Mouse (Mus musculus) retina, adult 2 months (tissue): ENCODE measurements at regions not wholly inside any gene's neighbourhood (a gene's known extent, or its start where the extent isn't known, plus 50 kb on each side); places are given as distances from the start of the nearest gene placed in this dataset.
"Not testable (repeated sequence)": the region's sequence is repeated elsewhere in the genome, so short reads cannot be mapped to it uniquely, and the experiment has no call there.

ENCODE experiments used
- DNase-seq: peaks from one replicate; pipeline ENCODE4 v3.0.0-alpha.2; 2012; ENCODE audit warnings: low read depth, low spot score

DNA sequence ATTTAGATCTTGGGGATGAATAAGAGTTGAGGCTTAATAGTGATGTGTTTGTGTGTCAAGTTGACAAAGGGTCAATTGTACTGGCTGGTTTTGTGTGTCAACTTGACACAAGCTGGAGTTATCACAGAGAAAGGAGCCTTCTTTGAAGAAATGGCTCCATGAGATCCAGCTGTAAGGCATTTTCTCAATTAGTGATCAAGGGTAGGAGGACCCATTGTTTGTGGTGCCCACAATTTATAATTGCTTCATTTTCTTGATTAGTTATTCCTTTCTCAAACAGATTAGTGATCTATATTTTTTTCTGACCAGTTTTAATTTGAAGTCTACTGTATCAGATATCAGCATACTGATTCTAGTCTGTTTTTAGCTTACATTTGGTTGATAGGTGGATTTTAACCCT lies 313.5 kb upstream of the Nectin3 start:
- not testable (repeated sequence) for DNase-seq

DNA sequence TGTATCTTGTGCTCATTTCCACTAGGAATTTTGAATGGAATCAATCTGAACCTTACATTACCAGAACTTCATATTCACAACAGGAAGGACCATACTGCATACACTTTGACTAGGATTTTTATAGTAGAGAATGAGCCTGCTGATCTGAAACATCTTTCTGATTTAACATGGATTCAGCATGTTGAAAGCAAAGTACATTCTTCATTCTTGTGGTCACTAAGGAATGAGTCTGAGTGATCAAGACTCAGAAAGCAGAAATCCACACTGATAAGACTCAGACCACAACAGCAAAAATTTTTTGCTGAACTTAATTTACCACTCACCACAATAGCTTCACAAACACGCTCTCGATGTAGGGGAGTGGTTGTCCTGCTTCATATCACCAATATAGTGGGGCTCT lies 309.2 kb upstream of the Nectin3 start:
- no peak for DNase-seq

DNA sequence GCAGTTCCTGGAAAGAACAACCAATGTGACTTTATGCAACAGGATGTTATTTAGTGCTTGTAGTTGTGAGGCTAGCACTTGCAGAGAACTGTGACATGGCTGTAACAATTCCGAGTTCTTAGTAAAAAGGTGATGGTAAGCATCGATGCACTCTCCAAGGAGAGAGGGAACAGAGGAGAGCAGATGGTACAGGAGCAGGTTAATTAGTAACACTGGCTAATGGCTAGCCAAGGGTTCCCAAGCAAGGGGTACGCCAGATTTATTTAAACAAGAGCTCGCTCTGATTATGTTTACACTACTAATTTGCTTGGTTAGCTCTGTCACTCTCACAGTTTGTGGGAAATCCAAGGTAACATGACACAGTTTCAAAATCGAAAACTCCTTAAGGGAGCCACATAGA lies 278.0 kb upstream of the Nectin3 start:
- no peak for DNase-seq

DNA sequence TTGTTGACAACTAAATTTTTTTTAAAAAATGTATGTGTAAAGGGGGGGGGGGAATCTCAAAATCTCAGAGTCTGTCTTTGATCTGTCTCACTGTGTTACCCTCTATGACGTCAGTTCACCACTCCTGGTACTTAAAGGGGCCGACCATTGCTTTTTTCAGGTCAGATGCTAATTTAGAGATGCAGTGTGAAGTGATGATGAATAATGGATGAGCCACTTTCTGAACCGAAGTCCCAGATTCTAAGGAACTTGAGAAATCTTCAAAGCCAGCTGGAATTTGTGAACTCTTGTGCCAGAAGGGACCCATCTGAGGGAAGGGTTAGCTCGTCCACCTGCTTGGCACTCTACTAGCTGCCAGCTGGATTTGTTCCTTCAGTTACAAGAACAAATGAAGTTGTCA lies 271.1 kb upstream of the Nectin3 start:
- DNase-seq, result no peak

DNA sequence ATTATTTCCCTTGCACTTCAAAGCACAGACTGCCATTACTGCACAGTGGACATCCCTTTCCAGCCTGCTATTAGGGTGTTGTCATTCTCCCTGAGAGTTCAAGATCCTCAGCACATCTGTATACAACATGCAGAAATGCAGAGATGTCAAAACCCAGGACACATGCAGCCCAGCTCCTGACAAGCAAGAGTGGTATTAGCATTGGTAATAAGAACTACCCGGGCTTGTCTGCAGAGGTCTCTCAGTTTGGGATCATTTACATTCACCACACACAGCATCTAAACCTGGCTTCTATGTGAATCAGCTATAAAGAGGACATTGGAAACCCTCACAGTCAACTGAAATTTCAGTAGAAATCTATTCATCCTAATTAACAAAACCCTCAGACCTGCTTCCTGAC lies 270.1 kb upstream of the Nectin3 start:
- no peak for DNase-seq

DNA sequence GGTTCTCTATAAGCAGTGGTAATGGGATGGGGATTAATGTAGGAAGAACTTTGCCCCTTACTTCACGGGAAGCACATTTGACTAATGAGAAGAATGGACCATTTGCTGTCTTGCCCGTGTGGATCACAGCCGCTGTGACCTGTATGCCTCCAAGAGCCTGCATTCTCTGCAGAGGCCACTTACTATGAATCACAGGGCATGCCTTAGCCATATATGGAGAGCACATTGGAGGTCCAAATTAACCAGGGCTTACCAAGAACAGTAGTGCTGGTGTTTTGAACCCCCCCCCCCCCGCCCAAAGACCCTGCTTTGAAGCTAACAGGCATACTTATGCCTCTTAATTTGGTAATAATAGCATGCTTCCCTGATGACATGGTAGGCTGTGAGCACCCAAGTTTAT lies 236.8 kb upstream of the Nectin3 start:
- DNase-seq, result no peak

DNA sequence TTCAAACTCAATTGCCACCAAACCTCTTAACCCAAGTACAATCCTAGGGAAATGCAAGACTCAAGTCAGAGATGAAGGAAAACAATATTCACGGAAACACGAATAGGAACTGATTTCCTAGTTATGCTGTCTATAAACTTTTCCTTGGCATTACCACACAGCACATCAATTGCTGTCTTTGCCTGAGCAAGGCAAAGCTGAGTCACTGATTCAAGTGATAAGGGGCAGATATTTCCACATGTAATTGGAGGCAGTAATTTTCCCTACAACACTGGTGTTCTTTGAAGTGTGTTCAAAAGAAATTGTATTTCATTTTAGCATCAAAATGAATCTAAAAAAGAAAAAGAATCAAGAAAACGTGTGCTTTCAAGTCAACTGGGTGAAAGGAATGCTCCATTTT lies 230.1 kb upstream of the Nectin3 start:
- no peak for DNase-seq

DNA sequence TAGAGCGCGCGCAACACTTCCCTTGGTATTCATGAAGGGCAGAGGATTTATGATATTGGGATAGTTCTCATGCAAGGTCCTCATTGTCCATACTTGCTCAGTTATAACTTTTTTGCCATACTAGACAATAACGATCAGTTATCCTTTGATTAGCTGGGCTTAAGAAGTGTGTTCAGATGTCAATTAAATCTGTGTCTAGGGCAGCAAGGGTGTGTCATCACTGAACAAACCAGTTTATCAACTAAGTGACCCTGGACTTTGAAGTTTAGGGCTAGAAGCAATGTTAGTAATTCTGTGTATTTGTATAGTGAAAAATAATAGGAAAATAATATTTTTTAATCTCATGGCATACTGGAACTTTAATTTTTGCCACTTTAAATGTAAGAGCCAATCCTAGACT lies 225.3 kb upstream of the Nectin3 start:
- no peak for DNase-seq

DNA sequence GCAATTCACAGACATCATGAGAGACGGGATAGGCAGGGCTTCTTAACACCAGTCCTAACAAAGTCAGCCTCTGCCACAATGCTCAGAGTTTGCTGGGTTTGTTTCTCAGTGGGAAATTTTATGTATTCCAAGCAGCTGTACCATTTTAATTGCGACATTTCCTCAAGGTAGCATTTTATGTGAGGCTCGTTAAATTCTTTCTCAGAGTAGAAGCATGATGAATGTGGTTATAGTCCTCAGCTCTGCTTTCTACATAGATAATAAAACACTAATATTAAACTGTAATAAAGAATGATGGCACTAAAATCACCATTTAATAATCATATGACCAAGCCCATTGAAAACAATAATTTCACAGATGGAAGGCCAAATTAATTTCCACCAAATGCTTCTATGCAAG lies 181.5 kb upstream of the Nectin3 start:
- DNase-seq, result no peak

DNA sequence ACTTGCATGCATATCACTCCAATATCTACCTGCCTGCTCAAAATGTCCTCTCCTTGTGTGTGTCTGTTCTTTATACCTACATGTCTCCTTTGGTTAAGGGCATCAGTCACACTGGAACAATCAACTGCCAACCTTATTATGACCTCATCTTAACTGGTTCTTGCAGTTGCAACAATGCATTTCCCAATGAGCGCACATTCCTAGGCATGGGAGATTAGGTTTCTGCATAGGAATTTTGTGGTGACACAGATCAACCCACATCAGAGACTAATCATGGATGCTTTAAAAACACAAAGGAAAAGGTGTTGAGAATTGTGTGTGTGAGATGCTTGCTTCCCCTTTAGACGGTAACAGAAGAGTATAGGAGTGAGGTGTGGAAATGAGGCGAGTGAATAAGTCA lies 171.3 kb upstream of the Nectin3 start:
- DNase-seq, result no peak

DNA sequence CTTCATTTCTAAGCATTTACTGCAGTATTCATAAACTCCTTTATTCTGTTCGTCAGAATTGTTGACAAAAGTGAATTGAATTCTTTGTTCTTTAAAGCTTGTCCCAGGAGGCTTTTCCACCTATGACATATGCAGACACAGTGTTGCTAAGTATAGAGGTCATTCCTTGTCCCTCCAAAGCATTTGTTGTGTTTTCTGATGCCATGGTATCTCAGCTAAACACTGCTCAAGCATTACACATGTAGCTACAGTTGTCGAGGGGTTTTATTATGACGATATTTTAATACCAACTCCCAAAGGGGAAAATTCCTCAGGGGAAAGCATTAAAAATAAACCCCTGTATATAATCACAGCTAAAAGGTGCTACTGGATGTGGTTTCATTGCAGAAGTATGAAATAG lies 167.2 kb upstream of the Nectin3 start:
- DNase-seq, result no peak

DNA sequence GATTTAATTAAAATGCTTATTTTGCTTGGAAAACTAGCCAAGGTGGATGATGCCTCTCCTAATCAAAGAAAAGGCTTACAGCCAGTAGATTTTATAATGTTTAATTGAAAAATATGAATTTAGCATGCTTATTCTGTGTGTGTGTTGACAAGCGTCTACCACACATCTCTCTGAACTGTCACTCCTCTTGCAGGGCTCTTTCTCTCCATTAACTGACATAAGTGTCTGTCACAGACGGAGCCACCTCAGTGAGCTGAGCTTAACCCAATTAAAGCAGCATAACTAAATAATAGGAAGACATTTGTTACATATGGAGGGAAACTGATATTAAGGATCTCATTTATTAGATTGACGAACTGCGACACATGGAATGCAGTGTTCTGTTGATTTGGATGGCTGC lies 164.7 kb upstream of the Nectin3 start:
- no peak for DNase-seq

DNA sequence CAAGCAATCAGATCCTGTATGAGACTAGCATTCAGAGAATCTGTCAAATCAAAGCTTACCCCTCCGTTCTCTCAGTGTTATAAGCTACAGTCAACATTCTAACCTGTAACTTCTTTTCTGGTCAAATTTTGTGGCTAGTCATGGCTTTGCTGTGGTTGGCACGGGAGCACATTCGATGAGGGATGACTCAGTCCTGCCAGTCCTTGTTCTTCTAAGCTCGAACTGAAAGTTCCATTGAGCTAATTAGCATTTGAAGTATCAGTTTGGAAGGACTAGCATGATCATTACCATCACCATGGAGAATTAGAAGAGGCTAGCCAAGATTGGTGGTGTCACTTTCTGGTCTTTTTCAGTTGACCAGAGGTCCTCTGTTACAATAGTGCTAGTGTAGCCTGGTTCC lies 156.7 kb upstream of the Nectin3 start:
- DNase-seq, result no peak

DNA sequence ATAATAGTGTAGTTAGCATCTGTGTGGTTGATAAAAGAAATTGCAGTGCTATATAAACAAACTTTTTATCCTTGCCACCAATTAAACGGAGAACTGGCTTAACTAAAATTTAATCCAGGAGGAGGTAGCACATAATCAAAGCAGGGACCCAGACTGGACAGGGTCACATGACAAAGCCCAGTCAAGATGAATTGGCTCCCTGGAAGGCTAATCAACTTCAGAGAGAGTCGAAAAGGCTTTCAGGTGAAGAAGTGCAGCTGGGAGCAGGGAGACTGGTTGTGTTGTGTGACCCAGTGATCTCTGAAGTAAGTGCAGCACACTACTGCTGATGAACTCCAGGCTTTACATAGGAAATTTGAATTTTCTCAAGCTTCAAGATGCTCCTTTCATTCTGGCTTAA lies 127.5 kb upstream of the Nectin3 start:
- DNase-seq, result no peak

DNA sequence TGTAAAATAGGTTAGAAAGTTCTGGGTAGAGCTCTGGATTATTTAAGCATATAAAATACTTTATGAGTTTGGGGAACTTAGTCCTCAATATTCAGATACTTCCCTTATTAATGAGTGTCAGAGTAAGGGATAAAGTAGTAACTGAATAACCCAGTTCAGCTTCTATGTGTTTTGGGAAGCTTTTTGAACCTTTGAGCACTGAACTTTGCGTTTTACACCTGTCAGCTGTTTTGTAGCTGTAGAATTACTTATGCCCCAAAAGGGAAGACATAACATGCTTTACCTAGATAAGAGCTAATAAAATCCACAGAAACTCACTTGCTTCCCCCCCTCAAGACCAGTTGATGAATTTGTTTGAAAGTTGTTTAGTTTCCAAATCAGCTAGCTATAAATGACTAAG lies 124.9 kb upstream of the Nectin3 start:
- no peak for DNase-seq

DNA sequence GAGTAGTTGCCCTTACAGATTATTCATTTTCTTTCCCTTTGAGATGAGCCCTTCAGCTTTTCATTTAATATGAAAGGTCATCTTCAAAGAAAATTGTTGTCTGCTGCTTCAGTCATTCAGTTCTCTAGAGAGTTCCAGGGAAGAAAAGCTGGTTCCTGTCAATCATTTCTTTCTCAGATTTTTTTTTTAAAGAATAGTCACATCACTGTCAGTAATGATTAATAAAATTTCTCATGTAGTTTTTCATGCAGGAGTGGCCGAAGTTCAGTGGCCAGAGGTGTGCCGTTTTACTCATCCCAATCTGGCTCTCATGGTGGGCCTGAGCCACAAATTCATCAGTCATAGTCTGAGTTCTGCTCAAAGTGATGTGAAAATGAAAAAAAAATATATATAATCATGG lies 121.5 kb upstream of the Nectin3 start:
- no peak for DNase-seq

DNA sequence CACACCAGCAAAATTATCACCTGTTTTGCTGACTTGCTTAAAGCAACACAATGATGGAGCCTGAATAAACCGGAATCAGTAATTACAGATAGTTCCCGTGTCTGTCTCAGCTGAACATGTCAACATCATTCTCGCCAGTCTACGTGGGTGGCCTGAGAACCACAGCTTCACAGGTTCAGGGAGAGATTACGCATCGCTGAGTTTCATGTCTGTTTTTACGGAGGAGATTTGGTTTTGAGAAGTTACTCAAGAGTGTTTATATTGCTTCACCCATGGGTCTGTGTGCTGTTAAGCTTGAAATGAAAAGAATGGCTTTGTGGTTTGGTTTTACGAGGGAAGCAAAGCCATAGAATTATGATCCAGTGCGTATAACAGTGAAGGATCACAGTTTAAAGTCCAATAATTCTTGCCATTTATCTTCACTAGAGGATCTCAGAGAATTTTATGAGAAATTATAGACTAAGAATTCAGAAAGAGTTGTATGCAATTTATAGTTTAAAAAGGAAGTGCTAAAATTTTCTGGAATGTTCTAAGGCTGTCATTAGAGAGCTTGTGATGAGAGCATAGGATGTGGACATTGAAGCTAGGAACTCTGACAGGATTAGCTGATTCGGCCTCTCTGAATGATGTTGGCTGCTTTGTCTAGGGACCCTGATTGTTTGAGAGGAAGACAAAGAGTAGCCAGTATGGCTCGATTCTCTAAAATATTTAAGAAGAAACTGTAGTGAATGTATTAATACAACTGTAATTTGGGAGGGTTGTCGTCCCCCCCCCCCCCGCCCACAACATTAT lies 119.4 kb upstream of the Nectin3 start:
- DNase-seq, result no peak

DNA sequence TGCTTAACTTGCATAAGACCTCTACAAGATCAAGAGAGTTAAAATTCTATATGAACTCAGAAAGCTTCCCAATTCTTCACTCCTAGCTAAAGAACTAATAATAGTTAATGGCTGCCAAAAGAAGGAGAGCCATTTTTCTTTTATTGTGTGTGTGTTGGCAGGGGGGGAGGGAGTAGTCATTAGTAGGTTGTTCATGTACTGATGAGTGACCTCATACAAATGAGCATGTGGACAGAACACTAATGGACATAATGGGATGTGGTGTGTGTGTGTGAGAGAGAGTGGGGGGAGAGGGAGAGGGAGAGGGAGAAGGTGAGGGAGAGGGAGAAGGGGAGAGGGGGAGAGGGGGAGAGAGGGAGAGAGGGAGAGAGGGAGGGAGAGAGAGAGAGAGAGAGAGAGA lies 118.3 kb upstream of the Nectin3 start:
- DNase-seq, result no peak

DNA sequence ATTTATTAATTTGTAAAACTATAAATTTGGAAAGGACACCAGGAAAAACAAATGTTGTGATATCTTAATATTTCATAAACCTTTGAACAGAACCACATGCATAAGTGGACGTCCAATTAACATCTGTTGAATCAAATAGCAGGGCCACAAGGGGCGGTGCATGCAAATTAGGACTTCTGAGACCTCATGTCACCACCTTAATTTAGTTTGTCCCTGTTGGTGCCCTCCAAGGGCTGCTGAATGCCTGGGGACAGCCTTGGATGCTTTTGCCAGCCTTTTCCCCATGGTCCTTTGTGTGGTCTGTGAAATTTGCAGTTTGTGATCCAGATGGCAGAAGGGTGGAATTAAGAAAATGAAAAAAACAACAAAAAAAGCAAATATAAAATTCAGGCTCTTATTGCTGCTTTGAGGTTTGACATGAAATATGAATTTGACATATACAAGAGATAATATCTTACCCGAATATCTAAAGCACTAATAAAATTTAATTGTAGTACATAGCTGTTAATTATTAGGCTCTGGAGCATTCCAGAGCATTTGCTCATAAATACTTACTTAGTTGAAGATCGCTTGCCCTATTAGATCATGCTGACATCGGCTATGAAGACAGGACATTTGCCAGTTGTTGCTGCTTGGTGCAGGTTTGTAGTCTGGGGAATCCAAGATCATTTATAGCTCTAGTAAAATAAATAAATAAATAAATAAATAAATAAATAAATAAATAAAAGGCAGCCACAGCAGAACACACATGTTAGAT lies 114.9 kb upstream of the Nectin3 start:
- no peak for DNase-seq

DNA sequence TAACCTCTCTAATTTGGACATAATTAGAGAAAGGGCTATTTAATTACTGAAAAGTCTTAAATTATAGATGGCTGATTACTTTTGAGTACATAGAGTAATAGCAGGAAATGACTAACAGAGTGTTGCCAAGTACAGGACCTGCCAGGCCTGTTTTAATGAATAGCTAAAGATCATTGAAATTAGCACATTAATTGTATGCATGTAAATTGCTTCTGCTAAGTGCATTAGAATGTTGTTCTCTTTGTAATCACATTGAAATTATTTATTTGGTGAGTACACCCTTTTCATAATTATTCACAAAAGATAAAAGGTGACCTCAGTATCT lies 107.5 kb upstream of the Nectin3 start:
- no peak for DNase-seq

DNA sequence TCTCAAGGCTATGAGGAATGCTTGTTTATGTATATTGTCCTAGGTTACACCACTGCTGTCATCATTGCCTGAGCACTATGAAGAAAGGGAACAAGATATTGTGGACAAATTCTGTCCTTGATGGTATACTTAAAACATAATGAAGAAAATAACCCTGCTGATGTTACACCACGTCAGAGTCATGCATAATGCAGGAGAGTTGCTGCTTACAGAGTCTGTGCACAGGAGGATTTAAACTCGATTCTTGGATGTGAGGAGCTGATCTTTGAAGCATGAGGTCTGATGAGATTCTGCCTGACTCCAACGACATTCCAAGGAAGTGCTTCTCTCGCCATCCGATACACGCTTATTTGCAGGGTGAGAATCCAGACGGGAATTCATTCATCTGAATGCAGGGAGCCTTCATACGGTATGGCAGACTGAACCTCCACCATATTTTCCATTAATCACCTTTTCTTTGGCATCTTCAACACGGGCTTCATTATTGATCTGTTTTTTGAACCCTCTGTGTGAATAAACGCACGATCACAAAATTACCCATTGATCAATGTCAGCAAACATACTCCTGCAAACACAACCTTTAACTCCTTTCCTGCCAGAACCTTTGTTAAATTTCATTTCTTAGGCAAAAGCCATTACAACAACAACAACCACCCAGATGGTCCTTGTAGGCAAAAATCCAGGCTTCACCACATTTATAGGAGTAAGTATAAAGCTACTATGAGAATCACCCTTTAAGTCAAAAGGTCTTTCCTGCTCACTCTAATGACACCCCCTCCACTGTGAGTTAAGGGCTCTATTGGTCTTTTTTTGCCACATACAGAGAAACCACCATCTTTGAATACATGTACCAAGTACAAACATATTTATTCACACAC lies 106.9 kb upstream of the Nectin3 start:
- DNase-seq, result no peak

DNA sequence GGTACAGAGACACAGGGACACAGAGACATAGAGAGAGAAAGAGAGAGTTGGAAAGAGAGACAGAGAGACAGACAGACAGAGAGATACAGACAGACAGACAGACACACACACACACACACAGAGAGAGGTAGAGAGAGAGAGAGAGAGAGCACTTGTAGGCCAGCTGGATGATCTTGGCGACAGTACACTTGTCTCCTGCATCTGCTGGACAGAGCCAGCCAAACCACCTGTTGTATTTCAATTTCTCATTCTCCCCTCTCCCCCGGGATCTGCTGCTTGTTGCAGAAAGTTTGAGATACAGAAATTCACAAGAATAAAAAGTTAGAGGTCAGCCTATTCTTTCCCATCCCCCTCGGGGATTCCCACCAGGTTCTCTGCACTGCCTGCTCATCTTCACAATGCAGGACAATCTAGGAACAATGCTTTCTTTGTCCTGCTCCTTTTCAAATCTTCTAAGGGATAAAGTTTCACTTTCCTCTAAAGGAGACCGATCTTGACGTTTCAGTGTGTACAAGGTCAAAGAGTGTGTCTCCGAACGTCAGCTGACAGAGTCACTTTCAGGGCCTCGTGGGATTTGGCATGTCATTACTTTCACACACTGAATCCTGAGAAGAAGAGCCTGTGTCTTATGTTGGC lies 94.4 kb upstream of the Nectin3 start:
- no peak for DNase-seq
